ENCODE assay signal across 8 mouse cellular contexts in the genomic region with DNA sequence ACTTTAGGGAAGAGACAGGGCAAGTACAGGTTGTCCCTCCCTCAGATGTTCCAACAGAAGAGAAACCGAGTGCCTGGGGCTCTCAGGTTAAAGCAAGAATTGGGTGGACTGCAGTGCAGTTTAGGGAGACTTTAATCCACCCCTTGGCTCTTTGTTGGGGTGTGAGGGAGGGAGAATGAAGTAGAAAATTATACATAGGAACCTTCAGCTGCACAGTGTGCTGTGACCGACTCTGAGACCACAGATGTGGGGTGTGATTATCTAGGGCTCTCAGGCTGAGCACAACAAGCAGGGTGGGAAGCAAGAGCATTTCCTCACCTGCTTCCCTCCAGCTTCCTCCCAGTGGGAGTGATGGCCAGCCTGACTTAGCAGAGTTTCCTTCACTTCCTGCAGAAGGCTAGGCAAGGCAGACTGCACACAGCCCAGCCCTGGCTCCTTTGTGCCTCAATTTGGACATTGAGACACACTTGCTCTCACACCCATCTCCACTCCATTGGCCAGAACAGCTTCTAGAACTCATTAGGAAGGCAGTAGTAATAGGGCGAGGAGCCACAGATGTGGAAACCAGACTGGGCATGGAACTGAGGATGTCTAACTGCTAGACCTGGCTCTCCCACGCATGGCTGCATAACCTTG. TPM values are rescaled to one million over a fixed set of nuclear protein-coding genes. Genes with fewer than 3 reads are reported as not detected.
DNase-seq lines count a peak whose midpoint lies in the region; ATAC-seq lines count a peak whose summit lies in the region.

No protein-coding gene starts in this region.

- no peak overlapping the region for H3K4me2 ChIP-seq in heart, embryonic 14.5 days (ENCODE audit: low read length)
- H3K4me2 ChIP-seq in liver, embryonic 15.5 days: peak overlapping the region; percentile 95; the same call in 1 of the 2 replicates

- peaks cover 4% of the 10 kb centered on the region; the same call in 1 of the 2 replicates for H3K36me3 ChIP-seq in heart, embryonic 14.5 days (ENCODE audit: control insufficient read depth, insufficient read depth, low read length)
- no peaks in the 10 kb centered on the region for H3K36me3 ChIP-seq in liver, embryonic 15.5 days (replicated peaks)

- H3K27ac ChIP-seq in heart, embryonic 14.5 days (replicated peaks in 1 of 2; ENCODE audit: control insufficient read depth in 1 of 2, insufficient read depth in 1 of 2, low read depth in 2 of 2, low read length in 2 of 2): peak overlapping the region; percentile 42 to 76; a peak in 3 of 4 replicates
- 0 out of 2 replicates have a peak overlapping the region, but pooled peaks have one; percentile 35 for H3K27ac ChIP-seq in liver, embryonic 15.5 days (replicated peaks)

- H3K4me1 ChIP-seq in heart, embryonic 14.5 days (ENCODE audit: control insufficient read depth in 2 of 2, insufficient read depth in 2 of 2, low read length in 2 of 2): peaks cover 18 to 43% of the 10 kb centered on the region in 2 experiments
- H3K4me1 ChIP-seq in liver, embryonic 15.5 days (replicated peaks): peaks cover 36% of the 10 kb centered on the region

- H3K9me3 ChIP-seq in heart, embryonic 14.5 days (ENCODE audit: control insufficient read depth, low read length): no peaks in the 10 kb centered on the region
- no peaks in the 10 kb centered on the region for H3K9me3 ChIP-seq in liver, embryonic 15.5 days (replicated peaks)

- peak; percentile 48 for DNase-seq in adrenal gland, postnatal 10 days
- no peak for DNase-seq in adrenal gland, postnatal 25 days
- DNase-seq in 416B (ENCODE audit: low read depth): peak; percentile 68
- no peak for DNase-seq in ovary, postnatal 10 days (ENCODE audit: low spot score)

- no peak overlapping the region for H3K4me3 ChIP-seq in heart, embryonic 14.5 days (ENCODE audit: control insufficient read depth in 1 of 2, insufficient read depth in 1 of 2, low read depth in 1 of 2, low read length in 2 of 2)
- no peak overlapping the region for H3K4me3 ChIP-seq in liver, embryonic 15.5 days (replicated peaks)

- ATAC-seq in heart, embryonic 14.5 days (ENCODE audit: insufficient number of reproducible peaks, insufficient read depth, low FRiP score, low read depth): no peak
- ATAC-seq in liver, embryonic 15.5 days (ENCODE audit: insufficient read depth): no peak
- ATAC-seq in CD4-positive, CD25-positive, alpha-beta regulatory T cell, adult 4 months: no peak
- no peak for ATAC-seq in activated CD4-positive, CD25-positive, alpha-beta regulatory T cell, adult 4 months

- no peaks in the 10 kb centered on the region for H3K27me3 ChIP-seq in heart, embryonic 14.5 days (ENCODE audit: control insufficient read depth, insufficient read depth, low read length)
- H3K27me3 ChIP-seq in liver, embryonic 15.5 days: peaks cover 14% of the 10 kb centered on the region

- WGBS in heart, embryonic 14.5 days: 62% methylated on average over 4 of the region's 4 CpGs
- WGBS in liver, embryonic 15.5 days (ENCODE audit: insufficient replicate concordance): 13% methylated on average over 4 of the region's 4 CpGs

- peak overlapping the region; percentile 38; the same call in 1 of the 2 replicates for H3K9ac ChIP-seq in heart, embryonic 14.5 days (ENCODE audit: low read length)
- H3K9ac ChIP-seq in liver, embryonic 15.5 days: no peak overlapping the region

RNA-seq across cellular contexts. Expression of a gene that starts 25.7 kb away (rescaled TPM):
- total RNA-seq in adrenal gland, postnatal 10 days (2021): 10 to 100 TPM; 63.6 to 68.8 TPM
- 83.1 and 84.7 TPM in 2 replicates for total RNA-seq in adrenal gland, postnatal 25 days (2021)
- 39.1 and 40.5 TPM in 2 replicates for polyA plus RNA-seq in heart, embryonic 14.5 days (2014; fragmentation: Nextera tagmentation; extraction: Ambion mirVana)
- 15.4 and 18.7 TPM in 2 replicates for polyA plus RNA-seq in liver, embryonic 15.5 days (2015; fragmentation: Nextera tagmentation; extraction: Ambion mirVana)
- 10 to 100 TPM; 16.7 to 27.5 TPM for polyA plus RNA-seq in CD4-positive, CD25-positive, alpha-beta regulatory T cell, adult 4 months (2017; shearing (Covaris generic))
- 10 to 100 TPM; 13.1 to 16.1 TPM for polyA plus RNA-seq in activated CD4-positive, CD25-positive, alpha-beta regulatory T cell, adult 4 months (2017; shearing (Covaris generic))

RNA-seq across cellular contexts. Expression of a gene that starts 30.7 kb away (rescaled TPM):
- total RNA-seq in adrenal gland, postnatal 10 days (2021): under 1 TPM; 0.33 to 0.45 TPM
- 0.67 TPM in 2 replicates for total RNA-seq in adrenal gland, postnatal 25 days (2021)
- polyA plus RNA-seq in heart, embryonic 14.5 days (2014; fragmentation: Nextera tagmentation; extraction: Ambion mirVana): 0.34 and 0.55 TPM in 2 replicates
- 0.06 TPM in 1 of 2 replicates, not detected in the other for polyA plus RNA-seq in liver, embryonic 15.5 days (2015; fragmentation: Nextera tagmentation; extraction: Ambion mirVana)
- under 1 TPM in 1 of 2 experiments, not detected in 1; 0.29 TPM for polyA plus RNA-seq in CD4-positive, CD25-positive, alpha-beta regulatory T cell, adult 4 months (2017; shearing (Covaris generic))
- not detected for polyA plus RNA-seq in activated CD4-positive, CD25-positive, alpha-beta regulatory T cell, adult 4 months (2017; shearing (Covaris generic))

RNA-seq across cellular contexts. Expression of a gene that starts 43.8 kb away (rescaled TPM):
- 1 to 10 TPM; 8.2 to 8.9 TPM for total RNA-seq in adrenal gland, postnatal 10 days (2021)
- 5.8 and 11.4 TPM in 2 replicates for total RNA-seq in adrenal gland, postnatal 25 days (2021)
- polyA plus RNA-seq in heart, embryonic 14.5 days (2014; fragmentation: Nextera tagmentation; extraction: Ambion mirVana): 4.4 and 4.9 TPM in 2 replicates
- polyA plus RNA-seq in liver, embryonic 15.5 days (2015; fragmentation: Nextera tagmentation; extraction: Ambion mirVana): 14.0 and 17.0 TPM in 2 replicates
- 1 to 10 TPM in 1 of 2 experiments, under 1 TPM in 1; 0.78 to 4.0 TPM for polyA plus RNA-seq in CD4-positive, CD25-positive, alpha-beta regulatory T cell, adult 4 months (2017; shearing (Covaris generic))
- polyA plus RNA-seq in activated CD4-positive, CD25-positive, alpha-beta regulatory T cell, adult 4 months (2017; shearing (Covaris generic)): under 1 TPM; 0.42 to 0.97 TPM

RNA-seq across cellular contexts. Expression of a gene that starts 46.4 kb away (rescaled TPM):
- 100 to 1,000 TPM; 116 to 139 TPM for total RNA-seq in adrenal gland, postnatal 10 days (2021)
- 65.2 and 75.9 TPM in 2 replicates for total RNA-seq in adrenal gland, postnatal 25 days (2021)
- polyA plus RNA-seq in heart, embryonic 14.5 days (2014; fragmentation: Nextera tagmentation; extraction: Ambion mirVana): 320 and 338 TPM in 2 replicates
- 32.0 and 34.7 TPM in 2 replicates for polyA plus RNA-seq in liver, embryonic 15.5 days (2015; fragmentation: Nextera tagmentation; extraction: Ambion mirVana)
- 10 to 100 TPM; 78.8 to 83.8 TPM for polyA plus RNA-seq in CD4-positive, CD25-positive, alpha-beta regulatory T cell, adult 4 months (2017; shearing (Covaris generic))
- 10 to 100 TPM; 80.2 to 97.8 TPM for polyA plus RNA-seq in activated CD4-positive, CD25-positive, alpha-beta regulatory T cell, adult 4 months (2017; shearing (Covaris generic))

RNA-seq across cellular contexts. Expression of a gene that starts 46.6 kb away (rescaled TPM):
- total RNA-seq in adrenal gland, postnatal 10 days (2021): 100 to 1,000 TPM; 151 to 159 TPM
- total RNA-seq in adrenal gland, postnatal 25 days (2021): 157 and 183 TPM in 2 replicates
- 180 and 187 TPM in 2 replicates for polyA plus RNA-seq in heart, embryonic 14.5 days (2014; fragmentation: Nextera tagmentation; extraction: Ambion mirVana)
- 93.1 and 113 TPM in 2 replicates for polyA plus RNA-seq in liver, embryonic 15.5 days (2015; fragmentation: Nextera tagmentation; extraction: Ambion mirVana)
- 100 to 1,000 TPM; 205 to 288 TPM for polyA plus RNA-seq in CD4-positive, CD25-positive, alpha-beta regulatory T cell, adult 4 months (2017; shearing (Covaris generic))
- 100 to 1,000 TPM; 139 to 184 TPM for polyA plus RNA-seq in activated CD4-positive, CD25-positive, alpha-beta regulatory T cell, adult 4 months (2017; shearing (Covaris generic))

Comparison
In these comparisons a context has a peak if more than half of its experiments do, and no peak if none do; other contexts are left out.
1. DNase-seq: peak in adrenal gland, postnatal 10 days (single experiment) and 416B (single experiment); none in adrenal gland, postnatal 25 days (single experiment) and ovary, postnatal 10 days (single experiment).